Mouse (Mus musculus) layer of hippocampus, adult 9-10 months (tissue): ENCODE measurements around the gene Sec24a.

Experiments
- DNase-seq: peaks from one replicate; pipeline ENCODE4 v3.0.0; 2022; ENCODE audit warnings: low spot score

Gene Sec24a

GRCm38 (mm10) chr11:51649889-51650199 lies 113.6 kb downstream of the Sec24a start:
- DNase-seq, result no peak

DNA sequence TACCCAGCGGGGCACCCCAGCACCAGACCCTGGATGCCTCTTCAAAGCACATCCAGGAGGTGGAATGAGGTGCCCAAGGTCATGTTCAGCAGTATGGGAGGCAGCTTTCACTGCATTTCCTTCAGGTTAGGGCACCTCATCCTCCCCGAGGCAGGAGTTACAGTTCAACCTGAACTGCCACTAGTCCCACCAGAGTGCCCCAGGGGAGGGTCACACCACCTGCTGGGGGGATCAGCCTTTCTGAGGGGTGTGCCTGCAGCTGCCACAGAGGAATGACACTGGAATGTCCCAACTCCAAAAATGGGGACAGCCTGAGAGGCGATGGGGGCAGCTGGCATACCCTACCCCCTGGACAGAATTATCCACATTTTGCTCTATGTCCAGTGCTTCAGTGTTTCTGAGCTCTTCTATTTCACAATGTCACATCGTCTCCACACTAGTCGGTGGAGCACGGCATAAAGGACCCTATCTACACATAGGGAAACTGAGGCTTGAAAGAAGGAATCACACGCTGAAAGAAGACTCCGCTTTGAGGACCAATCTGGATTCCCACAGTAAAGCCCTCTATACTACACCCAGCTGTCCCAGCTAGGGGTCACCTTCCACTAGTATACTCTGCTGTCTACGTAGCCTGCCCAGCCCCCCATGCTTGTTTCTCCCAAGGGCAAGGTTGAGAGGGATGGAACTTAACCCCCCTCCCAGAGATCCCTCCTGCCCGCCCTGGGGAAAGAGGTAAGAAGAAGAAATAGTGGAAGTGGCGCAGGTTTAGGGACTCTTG lies 114.1 kb downstream of the Sec24a start:
- no peak for DNase-seq

DNA sequence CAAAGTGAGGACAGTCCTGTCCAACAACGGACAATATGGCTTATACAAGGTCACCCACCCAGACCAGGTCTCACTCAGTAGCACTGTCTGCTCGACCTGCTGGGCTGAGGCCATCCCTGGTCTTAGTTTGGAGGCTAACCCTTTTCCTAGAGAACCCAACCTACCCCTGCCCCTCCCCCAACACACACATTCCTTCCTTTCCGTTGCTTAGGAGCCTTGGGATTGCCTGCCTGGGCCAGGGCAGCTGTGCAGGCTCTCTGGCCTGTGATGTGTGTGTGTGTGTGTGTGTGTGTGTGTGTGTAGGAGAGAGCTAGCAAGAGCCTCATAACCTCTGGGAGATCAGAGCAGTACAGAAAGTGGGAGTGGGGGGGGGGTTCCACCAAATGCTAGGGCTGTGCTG lies 114.9 kb downstream of the Sec24a start:
- no peak for DNase-seq

DNA sequence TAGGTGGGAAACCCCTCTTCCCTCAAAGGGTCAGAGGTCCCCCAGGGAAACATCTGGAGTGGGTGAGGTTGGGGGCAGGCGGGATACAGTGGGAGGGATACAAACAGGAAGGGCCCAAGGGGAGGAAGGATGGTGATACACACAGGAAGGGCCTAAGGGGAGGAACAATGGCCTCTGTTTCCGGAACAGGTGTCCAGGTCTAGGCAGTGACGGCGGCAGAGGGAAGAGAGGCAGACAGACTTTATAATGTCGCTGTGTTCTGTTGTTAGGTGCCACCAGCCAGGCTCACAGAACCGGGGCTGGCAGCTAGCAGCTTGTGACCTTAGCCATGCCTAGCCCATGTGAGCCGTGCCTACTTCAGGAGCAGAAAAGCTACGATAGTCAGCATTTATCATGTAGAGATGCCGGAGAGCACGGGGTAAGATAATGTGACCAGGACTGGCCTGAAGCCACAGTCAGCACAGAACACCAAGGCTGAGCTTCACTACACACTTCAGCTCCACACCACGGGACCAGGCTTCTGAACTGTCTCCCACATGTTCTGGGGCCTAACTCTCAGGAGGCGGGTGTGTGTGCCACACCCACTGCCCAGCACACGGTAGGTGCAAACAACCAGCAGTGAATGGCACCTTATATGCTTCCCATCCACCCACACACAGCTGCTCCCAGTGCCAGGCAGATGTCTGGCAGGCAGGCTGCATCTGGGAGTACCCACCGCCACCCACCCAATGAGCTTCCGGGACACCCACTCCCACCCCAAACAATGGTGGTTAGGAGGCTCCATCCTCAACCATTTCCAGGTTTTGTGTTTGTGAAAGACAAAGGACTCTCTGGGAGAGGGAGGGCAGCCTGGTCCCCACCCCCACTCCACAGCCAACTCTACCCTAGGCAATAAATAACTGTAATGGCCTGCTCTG lies 116.4 kb downstream of the Sec24a start:
- no peak for DNase-seq

DNA sequence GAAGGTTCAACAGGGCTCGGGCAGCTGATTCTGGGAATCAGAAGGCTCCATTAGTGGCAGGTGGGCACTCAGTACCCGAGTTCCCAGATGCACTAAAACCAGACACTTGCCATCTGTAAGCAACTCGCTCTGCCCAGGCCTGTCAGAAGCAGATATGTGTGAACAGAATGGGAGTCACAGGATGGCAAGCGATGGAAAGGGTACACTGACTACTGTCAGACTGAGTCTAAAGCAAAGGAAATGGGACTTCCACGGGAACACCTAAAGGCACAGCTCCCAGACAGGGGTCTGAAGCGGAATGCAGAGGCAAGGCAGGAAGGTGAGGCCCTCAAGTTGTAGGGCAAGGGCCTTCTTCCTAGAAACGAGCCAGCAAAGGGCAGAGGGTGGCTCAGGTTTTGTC lies 117.2 kb downstream of the Sec24a start:
- no peak for DNase-seq

- no peak for DNase-seq
Observed at GRCm38 (mm10) chr11:51645293-51645692, 118.1 kb downstream of the Sec24a start.

- DNase-seq, result no peak
Observed at GRCm38 (mm10) chr11:51644217-51644616, 119.2 kb downstream of the Sec24a start.

DNA sequence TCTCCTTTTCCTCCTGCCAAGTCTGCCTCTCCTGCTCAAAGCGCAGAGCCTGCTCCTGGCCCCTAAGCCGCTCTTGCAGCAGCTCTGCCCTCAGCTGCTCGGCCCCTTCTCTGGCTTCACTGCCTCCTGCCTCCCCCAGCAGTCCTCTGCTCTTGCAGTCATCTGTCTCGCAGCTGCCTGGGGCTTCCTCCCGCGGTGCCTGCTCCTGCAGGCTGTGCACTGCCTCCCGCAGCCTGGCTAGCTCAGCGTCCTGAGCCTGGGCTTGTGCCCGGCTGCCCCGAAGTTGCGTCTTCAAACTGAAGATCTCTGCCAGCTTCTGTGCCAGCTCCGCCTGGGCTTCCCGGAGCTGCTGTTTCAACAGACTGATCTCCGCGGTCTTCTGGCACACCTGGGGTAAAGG lies 119.7 kb downstream of the Sec24a start:
- no peak for DNase-seq

GRCm38 (mm10) chr11:51643202-51643601 lies 120.2 kb downstream of the Sec24a start:
- DNase-seq, result no peak
